Mouse (Mus musculus) skeletal muscle tissue, adult 2 months (tissue): ENCODE data around the gene Aagab.

Experiments
- DNase-seq: peaks from one replicate; pipeline ENCODE4 v3.0.0-alpha.2; 2012; ENCODE audit warnings: low read depth, low spot score

The Aagab gene

DNA sequence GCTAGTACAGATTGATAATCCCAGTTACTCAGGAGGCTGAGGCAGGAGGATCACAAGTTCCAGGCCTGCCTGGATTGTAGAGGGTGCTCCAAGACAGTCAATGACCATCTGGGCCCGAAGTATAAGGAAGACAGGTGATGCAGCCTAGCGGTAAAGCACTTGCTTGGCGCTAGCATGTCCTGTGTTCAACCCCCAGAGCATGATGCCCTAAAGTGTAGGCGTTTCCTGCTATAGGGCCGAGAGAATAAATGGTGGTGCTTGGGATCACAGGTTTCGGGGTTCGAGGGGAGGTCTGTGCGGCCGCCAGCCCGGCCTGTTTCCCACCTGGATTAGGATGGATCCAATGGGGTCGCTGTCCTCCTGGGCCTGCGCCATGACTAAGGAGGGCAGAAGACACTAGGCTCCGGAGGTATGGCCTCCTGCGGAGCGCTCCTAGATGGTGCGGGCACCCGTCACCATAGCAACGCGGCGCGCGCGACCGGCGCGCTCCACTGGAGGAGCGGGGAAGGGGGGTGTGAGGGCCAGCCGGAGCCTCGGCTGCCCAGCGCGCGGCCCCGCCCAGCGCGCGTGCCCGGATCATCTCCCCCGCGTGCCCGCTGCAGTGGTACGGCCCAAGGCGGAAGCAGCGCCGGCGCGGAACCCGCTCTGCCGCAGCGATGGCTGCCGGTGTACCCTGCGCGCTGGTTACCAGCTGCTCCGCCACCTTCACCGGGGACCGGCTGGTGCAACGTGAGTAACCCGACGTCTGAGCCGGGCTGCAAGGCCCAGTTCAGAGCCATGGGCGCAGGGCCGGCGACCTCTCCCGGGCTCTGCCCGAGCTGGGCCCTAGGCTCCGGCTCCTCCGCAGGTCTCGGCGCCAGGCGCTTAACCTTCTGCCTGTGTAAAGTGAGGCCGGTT lies at the start of gene Aagab, which contains the start of gene Iqch:
Gene Aagab (plus strand): TSS at position 618 of the 897 bp plus-strand sequence.
Gene Iqch (minus strand): TSS at position 451 of the 897 bp plus-strand sequence.
- peak; percentile 95 for DNase-seq

DNA sequence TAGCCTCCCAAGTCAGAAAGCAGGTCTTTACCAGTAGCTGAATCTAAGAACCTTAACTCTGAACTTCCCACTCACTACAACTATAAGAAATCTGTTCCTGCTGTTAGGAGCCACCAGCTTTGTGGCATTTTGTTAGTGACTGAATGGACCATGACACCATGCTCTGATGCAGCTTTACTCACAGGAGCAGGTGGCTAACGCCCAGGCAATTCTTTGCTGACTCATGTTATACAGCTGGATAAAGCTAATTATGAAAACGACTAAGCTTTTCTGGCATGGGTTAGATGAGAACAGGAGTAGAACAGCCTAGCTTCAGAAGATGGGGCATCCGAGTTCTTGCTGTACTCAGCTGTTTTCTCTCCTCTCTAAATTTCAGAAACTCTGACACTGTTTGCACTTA lies 48.8 kb upstream of the Aagab start:
- no peak for DNase-seq

DNA sequence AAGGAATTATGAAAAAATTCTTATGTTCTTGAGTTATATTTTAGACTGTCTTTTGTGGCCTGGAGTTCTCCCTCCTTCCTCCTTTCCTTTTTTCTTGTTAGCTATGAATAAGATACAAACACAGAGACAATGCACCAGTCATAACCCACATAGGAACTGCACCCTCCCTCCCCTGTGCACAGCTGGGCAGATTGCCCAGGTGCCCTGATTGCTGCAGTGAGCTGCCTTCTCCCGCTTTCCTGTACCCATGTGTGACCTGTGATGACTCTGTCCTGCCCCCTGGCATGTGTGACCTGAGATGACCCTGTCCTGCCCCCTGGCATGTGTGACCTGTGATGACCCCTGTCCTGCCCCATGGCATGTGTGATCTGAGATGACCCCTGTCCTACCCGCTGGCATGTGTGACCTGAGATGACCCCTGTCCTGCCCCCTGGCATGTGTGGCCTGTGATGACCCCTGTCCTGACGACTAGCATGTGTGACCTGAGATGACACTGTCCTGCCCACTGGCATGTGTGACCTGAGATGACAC lies 46.9 kb upstream of the Aagab start:
- DNase-seq = no peak

DNA sequence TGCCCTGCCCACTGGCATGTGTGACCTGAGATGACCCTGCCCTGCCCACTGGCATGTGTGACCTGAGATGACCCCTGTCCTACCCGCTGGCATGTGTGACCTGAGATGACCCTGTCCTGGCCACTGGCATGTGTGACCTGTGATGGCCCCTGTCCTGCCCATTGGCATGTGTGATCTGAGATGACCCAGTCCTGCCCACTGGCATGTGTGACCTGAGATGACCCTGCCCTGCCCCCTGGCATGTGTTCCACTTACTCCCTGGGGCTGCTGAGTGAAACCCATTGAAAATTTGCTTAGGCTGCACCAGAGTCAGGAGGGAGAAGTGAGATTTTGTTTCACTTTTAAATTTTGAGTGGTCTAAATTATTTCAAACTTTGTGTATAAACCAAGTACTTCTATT lies 46.1 kb upstream of the Aagab start:
- no peak for DNase-seq

DNA sequence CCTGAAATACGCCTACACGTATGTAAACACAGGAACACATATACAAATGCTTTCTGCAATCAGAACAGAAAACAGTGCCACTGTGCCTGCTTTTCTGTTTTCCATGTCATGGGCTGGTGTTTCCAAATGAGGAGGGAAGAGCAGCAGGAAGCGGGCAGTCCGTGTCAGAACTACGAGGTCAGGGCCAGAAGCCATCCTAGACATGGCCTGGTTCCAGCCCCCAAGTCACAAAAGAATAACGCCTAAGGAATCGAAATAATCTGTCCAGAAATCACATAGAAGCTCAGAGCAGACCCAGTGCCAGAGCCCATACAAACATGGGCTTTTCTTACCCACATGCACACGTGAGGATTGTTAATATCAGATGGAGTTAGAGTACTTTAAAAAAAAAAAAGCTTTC lies 45.5 kb upstream of the Aagab start:
- no peak for DNase-seq

DNA sequence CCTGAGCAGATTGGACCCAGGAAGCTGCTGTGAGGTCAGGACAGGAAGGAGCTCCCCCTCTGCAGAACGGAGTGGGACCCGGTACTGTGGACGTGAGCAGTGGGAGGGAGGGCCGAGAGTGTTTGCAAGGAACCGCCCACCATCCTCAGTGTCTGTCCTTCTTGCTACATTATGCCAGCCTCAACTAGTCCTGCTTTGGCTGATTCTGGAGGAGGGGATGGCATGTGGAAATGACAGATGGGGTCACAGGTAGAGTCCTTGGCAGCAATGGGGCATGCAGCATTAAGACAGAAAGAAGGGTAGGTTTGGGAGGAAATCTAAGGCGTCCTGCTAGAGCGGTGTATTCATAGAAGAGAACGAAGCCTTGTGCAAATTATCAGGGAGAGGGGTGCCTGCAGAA lies 40.5 kb upstream of the Aagab start:
- no peak for DNase-seq

DNA sequence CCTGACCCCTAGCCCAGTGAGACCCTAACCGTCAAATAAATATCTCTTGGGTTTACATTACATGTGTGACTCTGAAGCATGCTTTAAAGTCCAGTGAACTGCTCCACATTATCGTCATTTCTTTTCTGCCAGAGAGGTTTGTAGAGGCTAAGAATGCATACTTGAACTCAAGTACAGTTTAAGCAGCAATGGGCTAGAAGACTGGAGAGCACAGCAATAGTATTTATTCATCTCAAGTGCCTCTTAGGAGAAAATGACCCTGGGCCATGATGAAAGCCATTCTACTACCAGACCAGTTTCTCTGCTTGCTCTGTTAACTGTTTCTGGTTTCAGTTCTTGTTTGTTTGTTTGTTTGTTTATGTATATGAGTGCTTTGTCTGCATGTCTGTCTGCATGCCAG lies 39.0 kb upstream of the Aagab start:
- DNase-seq = no peak

DNA sequence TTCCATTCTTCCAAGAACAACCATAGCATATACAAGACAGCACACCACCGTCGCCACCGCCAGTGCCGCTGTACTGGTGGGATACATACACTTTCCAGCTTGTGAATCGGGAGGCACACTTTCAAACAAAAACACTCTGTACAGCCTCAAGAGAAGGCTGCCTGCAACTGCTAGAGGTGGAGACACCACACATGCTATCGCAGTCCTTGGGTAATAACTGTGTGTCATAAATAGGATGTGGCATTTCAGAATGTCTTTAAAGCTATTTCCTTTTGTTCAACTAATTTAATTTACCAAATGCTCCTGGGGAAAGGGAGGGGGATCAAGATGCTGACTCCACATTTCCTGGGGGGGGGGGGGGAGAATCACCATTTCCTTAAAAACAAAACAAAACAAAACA lies 34.1 kb upstream of the Aagab start:
- DNase-seq = no peak

DNA sequence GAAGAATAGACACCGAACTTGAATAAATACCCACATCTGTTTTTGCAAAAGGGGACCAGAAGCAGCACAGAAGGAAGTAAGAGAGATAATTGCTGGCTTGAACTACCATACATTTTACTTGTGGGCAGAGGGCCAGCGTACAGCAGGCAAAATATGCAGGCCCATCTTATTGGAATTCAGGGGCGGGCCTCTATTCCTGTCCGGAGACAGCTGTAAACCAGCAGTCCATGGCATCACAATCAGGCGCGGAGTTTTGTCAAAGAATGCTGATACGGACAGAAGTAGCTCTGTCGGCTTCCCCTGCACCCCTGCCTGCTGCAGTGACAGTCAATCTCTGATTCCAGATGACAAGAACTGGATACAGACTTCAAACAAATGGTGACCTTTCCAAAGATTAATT lies 33.7 kb upstream of the Aagab start:
- DNase-seq = no peak

DNA sequence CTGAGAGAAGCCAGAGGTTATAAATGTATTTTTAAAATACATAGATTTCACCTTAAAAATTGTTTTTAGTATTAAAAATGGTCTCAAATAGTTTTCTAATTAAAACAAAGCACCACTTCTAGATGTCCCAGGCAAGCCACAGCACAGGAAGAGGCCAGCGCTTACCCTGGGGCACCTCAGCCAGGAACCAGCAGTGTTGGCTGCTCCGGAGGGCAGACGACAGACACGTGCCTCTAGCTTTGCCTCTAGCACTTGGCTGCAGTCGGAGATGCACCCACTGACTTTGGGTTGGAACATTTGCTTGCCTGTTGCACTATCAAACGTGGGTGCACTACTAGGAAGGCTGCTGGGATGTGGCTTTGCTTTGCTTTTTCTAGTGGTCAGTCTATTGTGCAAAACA lies 30.6 kb upstream of the Aagab start:
- DNase-seq = no peak

DNA sequence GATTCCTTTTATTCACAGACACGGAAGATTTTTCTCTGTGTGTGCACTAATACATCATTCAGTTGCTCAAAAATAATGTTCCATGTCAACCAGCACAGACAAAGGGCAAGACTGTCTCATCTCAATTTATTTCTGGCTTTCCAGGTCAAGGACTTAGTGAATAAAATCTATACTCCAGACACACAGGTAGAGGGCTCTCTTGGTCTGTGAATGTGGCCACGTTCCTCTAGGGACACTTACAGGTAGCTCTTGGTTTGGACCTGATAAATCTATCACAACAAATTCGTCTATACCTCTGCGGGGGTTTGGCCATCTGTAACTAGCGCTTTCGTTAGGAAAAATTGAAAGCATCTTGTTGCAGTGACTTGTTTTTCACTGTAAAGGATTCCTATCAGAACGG lies 29.6 kb upstream of the Aagab start:
- peak; percentile 3 for DNase-seq

DNA sequence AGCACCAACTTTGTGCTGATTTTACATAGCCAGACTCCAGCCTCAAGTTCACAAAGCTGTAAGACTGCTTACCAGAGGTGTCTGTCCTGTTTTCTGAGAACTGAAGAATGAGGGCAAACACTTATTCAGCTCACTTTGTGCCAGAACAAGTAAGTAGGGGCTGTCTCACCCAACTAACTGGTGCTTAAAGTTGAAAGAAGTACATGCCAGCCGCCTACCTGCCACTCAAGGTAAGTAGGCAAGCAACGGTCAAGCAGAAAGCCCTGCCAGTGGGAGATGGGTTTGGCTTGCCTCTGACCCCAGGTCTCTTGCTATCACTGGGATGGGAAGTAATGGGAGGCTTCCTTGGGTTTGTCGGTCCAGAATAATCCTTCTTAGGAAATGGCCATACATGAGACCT lies 25.0 kb upstream of the Aagab start:
- DNase-seq = no peak

DNA sequence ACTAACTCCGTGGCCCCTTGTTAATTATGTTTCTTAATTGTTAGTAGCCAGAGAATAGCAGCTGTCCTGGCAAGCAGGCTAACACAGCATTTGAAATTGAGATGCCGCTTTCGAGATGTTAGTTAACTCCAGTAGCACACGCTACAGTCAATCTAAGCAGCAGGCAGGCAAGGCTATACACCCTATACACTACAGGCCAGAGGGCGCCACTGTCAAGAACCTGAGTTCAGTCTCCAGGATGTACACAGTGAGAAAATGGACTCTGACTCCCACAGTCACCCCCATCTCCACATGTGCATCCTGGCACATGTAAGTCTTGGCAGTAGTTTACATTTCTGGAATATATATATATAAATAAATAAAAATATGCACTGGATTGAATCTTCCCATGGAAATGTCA lies 22.8 kb upstream of the Aagab start:
- DNase-seq = no peak

DNA sequence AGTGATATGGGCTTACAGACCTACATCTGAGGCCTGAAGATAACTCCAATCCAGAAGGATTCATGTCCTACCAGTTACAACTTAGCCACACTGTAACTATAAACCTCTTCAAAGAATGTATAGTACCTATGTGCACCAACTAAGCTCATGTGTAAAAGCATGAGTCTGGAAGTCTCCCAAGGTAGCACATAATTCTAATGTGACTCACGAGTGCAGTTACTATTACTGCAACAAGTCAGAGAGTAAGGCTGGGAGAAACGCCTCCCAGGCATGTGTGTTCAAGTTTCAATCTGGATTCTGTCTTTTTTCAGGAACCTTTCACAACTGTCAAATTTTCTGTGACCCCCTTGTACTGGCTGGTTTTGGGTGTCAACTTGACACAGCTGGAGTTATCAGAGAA lies 22.4 kb upstream of the Aagab start:
- DNase-seq = no peak

DNA sequence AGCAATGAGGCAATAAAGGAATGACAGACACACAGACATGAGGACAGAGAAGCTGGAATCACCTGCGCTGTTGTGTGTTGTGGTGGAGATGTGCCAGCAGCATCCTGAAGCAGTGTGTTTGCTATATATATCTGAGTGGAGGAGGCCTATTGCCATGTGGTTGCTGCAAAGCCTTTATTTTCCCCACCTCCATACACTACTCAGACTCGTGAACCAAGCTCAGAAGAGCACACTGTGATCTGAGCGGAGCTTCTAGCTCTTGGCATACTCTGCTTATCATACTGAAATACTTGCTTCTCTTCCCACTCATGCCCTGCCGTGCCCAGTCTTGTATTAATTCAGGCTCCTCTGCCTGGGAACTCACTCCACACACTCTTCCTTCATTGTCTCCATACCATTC lies 20.7 kb upstream of the Aagab start:
- no peak for DNase-seq

DNA sequence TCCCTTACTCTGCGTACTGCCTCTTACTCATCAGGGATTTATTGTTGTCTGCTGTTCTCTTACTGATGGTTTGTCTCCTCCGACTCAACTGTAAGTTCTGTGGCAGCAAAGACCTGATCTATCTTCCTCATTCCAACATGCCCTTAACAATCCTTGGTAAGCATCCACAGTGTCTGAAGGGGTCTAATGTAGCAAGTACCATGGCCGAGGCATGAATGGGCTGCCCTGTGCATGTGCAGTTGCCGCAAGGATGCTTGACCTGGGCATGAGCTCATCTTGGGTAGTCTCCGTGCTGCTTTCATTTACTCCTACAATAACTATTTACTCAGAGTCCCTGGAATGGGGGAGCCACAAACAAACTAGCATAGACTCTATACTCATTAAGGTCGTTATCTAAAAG lies 17.2 kb upstream of the Aagab start:
- no peak for DNase-seq

DNA sequence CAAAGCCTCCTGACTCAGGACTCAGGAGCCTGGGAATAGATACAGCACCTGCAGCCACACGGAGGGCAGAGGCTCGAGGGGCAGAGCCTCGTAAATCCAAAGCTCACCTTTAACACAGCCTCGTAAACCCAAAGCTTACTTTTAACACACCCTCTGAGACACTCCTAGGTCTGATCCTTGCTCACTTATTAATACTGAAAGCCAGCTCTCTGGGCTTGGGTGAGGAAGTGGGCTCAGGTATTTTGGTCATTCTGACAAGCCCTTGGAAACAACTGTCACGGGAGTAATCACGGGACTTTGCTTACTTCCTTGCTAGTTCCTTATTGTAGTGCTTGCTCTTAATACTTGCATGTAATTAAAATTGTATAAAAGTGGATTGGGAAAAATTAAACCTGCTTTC lies 13.3 kb upstream of the Aagab start:
- DNase-seq = no peak

DNA sequence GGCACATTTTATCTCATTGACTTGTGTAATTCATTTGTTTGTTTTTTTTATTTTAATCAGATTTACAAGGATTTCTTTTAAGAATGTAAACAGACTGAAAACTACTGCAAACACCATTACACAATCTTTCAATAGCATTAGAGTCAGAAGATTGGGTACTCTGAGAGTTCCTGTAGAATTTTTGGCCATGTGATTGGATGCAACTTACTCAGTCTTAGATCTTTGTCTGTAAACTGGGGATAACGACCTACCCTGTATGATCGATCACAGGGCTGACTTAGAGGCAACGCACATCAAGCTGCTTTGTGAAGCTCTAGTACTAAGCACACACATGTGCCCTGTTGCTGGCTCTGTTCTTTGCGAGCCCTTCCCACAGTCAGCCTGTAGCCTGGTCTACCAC lies 11.9 kb upstream of the Aagab start:
- DNase-seq = no peak

DNA sequence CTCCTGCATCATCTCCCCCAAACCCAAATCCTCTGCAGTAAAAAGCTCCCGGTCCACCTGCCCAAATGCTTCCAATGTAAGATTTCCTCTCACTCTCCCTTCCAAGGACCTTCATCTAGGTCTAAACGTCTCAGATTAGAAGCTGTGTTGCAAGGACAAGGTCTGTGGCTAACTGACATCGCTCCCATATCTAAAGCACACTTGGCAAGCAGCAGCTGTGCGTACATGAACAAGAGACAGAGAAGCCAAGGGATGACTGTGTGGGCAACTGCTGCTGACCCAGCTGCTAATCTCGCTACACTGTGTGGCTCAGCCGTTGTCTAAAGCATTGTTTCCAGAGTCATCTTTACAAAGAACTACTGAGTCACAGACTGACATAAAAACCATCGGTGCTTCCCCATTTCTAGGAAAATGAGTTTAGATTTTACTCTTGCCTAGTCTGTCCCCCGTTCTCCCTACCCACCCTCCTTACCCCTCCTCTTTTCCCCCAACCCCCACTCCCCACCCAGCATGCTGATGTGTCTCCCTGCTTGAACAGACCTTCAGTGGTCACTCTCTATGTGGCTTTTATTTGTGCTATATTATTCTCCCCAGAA lies 10.7 kb upstream of the Aagab start:
- DNase-seq = no peak

DNA sequence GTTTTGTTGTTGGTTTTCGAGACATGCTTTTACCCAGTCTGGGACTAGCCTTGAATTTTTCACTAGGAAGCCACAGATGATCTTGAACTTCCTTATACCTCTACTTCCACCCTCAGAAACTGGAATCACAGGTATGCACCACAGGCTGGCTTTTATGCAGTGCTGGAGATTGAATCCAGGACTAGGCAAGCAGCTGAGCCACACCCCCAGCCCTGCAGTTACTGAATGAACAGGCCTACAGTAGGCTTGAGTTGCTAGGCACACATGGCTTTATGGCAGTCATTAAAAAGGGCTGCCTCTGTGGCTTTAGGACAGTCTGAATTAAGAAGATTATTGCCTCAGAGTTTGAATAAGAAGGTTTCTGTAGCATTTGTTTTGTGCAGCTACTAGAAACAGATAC lies 7.4 kb upstream of the Aagab start:
- no peak for DNase-seq

DNA sequence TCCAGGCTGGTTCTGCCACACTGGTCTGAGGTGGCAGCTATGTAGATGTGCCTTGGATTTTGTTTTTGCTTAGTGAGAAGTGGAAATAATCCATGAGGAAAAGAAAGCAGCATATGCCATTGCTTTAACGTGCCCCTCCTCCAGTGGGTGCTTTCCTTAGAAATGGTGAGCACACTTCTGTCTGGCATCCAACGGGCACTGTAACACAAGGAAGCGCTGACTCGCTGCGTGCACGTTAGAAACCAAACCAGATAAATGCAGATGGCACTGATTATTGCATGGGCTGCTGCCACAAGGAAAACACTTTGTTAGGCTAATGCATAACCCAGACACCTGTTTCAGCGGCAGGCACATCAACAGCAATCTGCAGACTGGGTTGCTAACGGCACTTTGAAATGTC lies 6.8 kb upstream of the Aagab start:
- no peak for DNase-seq

DNA sequence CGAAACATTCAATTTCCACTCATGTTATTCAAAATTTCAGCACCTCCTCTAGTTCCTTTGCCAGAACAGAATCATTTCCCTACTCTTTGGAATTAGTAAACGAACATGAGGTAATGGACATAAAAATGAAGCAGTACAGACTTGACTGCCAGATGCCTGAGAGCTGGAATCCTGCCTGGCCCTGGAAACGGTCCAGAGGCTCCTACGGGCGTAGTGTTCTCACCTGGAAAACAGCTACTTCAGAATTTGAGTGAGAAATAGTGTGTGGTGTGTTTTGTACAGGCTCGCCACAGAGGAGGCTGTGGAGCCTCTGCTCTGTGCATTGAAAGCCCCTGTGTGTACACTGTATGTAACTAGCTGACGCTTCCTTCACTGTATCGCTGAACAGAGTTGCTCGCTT lies 5.8 kb upstream of the Aagab start:
- no peak for DNase-seq

DNA sequence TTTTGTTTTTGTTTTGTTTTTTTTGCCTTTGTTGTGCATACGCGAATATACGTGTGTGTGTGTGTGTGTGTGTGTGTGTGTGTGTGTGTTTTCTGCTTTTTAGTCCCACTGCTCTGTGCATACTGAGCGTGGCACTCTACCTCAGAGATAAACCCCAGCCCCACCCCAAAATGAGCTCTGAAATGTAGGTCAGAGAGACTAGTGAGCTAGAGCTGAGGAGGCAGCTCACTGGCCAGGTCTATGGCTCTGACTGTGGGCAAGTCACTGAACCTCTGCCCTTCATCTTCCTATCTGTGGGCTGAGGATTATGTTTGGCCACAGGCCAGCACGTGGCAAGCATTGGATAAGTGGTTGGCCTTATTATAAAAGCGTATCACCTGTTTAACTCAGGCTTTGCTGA lies 1.4 kb downstream of the Aagab start:
- no peak for DNase-seq
